Mouse (Mus musculus) myocyte (in vitro differentiated cells): ENCODE results near the gene Zdhhc1. TPM values are rescaled to one million over a fixed set of nuclear protein-coding genes. Genes with fewer than 3 reads are reported as not detected.
A peak's percentile ranks its signal among the peaks of the same experiment; 100 is the strongest.

Source experiments
- H3K27me3 ChIP-seq: one replicate; pipeline ENCODE4 v1.6.1; 2011; ENCODE audit not compliant: control insufficient read depth, insufficient read depth, insufficient read length
- H3K36me3 ChIP-seq: one replicate; pipeline ENCODE4 v1.6.1; 2011; ENCODE audit not compliant: control insufficient read depth, insufficient read depth
- H3K4me2 ChIP-seq: one replicate; pipeline ENCODE4 v1.6.1; 2011; ENCODE audit warnings: low read depth, control low read depth
- H3K4me3 ChIP-seq: one replicate; pipeline ENCODE4 v1.5.1; 2011; ENCODE audit warnings: mild to moderate bottlenecking, control low read depth, moderate library complexity
- H3K79me2 ChIP-seq: one replicate; pipeline ENCODE4 v1.6.1; 2011; ENCODE audit not compliant: control insufficient read depth, insufficient read depth
- H3ac ChIP-seq: one replicate; pipeline ENCODE4 v1.6.1; 2011; ENCODE audit not compliant: control insufficient read depth, insufficient read length
- CEBPB ChIP-seq: IDR thresholded peaks from 2 replicates; pipeline ENCODE4 v1.6.1; 2011; ENCODE audit warnings: mild to moderate bottlenecking, moderate library complexity; ENCODE audit not compliant: poor library complexity, insufficient read depth, severe bottlenecking
- E2F4 ChIP-seq: IDR thresholded peaks from one replicate; pipeline ENCODE4 v1.6.1; 2011; ENCODE audit warnings: mild to moderate bottlenecking, control low read depth, moderate library complexity; ENCODE audit not compliant: insufficient read depth
- MAX ChIP-seq: IDR thresholded peaks from one replicate; pipeline ENCODE4 v1.6.1; 2011; ENCODE audit warnings: low read depth, mild to moderate bottlenecking, control low read depth
- MYOD1 ChIP-seq, 3 experiments: IDR thresholded peaks; one replicate each; pipeline ENCODE4 v1.6.1; 2011; ENCODE audit warnings: control low read depth in 2 of 3, low read depth in 2 of 3, mild to moderate bottlenecking in 2 of 3, moderate library complexity in 1 of 3; ENCODE audit not compliant: insufficient read length in 2 of 3, control insufficient read depth in 1 of 3
- MYOG ChIP-seq, 3 experiments: IDR thresholded peaks; one replicate each; pipeline ENCODE4 v1.6.1; 2011; ENCODE audit warnings: control low read depth in 2 of 3, low read depth in 2 of 3, mild to moderate bottlenecking in 2 of 3; ENCODE audit not compliant: insufficient read length in 2 of 3, control insufficient read depth in 1 of 3, insufficient read depth in 1 of 3
- POLR2A ChIP-seq: IDR thresholded peaks from one replicate; pipeline ENCODE4 v1.6.1; 2011; ENCODE audit warnings: low read depth, mild to moderate bottlenecking, control low read depth, moderate library complexity; ENCODE audit not compliant: insufficient read length
- POLR2AphosphoS2 ChIP-seq: IDR thresholded peaks from one replicate; pipeline ENCODE4 v1.6.1; 2011; ENCODE audit warnings: low read depth, control low read depth; ENCODE audit not compliant: insufficient read length
- REST ChIP-seq: IDR thresholded peaks from one replicate; pipeline ENCODE4 v1.6.1; 2011; ENCODE audit warnings: mild to moderate bottlenecking, control low read depth, moderate library complexity; ENCODE audit not compliant: insufficient read depth, insufficient read length
- SRF ChIP-seq: IDR thresholded peaks from one replicate; pipeline ENCODE4 v1.6.1; 2011; ENCODE audit warnings: low read depth; ENCODE audit not compliant: control insufficient read depth, insufficient read length
- TCF12 ChIP-seq: IDR thresholded peaks from one replicate; pipeline ENCODE4 v1.6.1; 2011; ENCODE audit warnings: mild to moderate bottlenecking, control low read depth; ENCODE audit not compliant: poor library complexity, insufficient read depth, severe bottlenecking
- TCF3 ChIP-seq: IDR thresholded peaks from one replicate; pipeline ENCODE4 v1.6.1; 2011; ENCODE audit warnings: low read depth, control low read depth; ENCODE audit not compliant: insufficient read length
- USF1 ChIP-seq: IDR thresholded peaks from one replicate; pipeline ENCODE4 v1.6.1; 2011; ENCODE audit warnings: low read depth, mild to moderate bottlenecking, control low read depth, moderate library complexity
- polyA plus RNA-seq: library from polyadenylated mRNA; unstranded; fragments of >200 nt; fragmentation: generic; extraction: Trizol; gene quantifications from one replicate; pipeline ENCODE4 v1.2.1, GENCODE M21; 2012; ENCODE audit warnings: missing spikeins

Zdhhc1 gene
- polyA plus RNA-seq: 17.3 TPM

DNA sequence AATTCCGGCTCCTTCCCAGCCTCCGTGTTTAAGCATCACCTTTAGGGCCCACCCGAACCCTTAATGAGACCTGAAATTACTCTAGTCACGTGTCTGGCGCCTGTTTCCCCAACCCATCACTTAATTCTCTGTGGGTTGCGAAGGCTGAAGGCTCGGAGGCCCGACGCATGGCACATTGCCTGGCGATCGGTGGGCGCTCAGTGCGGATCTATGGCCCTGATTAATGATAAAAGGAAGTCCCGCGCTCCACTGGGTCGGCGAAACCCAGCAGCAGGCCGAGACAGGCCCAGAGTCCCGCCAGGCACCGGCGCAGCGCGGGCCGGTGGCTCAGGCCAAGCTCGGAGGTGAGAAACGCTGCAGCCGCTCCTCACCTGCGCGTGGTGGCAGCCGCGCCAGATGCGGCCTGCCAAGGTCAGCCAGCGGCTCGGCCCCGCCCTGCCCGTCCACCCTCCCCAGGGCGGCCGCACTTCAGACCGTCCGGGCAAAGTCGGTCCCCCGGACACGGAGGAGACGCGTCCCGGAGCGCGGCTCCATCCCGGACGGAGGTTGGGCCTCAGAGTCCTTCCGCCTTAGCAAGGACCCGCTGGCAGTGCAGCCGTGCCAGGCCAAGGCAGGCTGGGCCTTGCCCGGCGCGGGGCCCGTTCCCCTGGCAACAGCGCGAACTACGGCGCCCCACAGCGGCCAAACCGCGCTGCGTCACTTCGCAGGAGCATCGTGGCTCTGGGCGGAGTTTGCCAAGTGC is at the start of gene Zdhhc1:
TSS of gene Zdhhc1 (minus strand) at position 464 of the 742 bp plus-strand sequence.
- Histone ChIP-seq H3K79me2 (peaks cover 4% of the 10 kb centered on the region), H3K4me3 (peak within 1 kb of the TSS; percentile 44), H3K36me3 (no peaks in the 10 kb centered on the region), H3ac (peak within 1 kb of the TSS; percentile 44), H3K27me3 (no peaks in the 10 kb centered on the region), H3K4me2 (peak within 1 kb of the TSS; percentile 86)
- TF ChIP-seq REST (no peak), E2F4 (no peak), POLR2A (peak; percentile 69), POLR2AphosphoS2 (peak; percentile 60), USF1 (peak; percentile 56), TCF3 (no peak), MAX (no peak), MYOD1 (IDR thresholded peaks at IDR 0.05; ENCODE audit: control insufficient read depth in 1 of 3, insufficient read length in 2 of 3, low read depth in 2 of 3) (peak in 1 of 3 experiments; percentile 29), CEBPB (no peak), SRF (no peak), MYOG (IDR thresholded peaks at IDR 0.05; ENCODE audit: control insufficient read depth in 1 of 3, insufficient read depth in 1 of 3, insufficient read length in 2 of 3, low read depth in 2 of 3) (peak in 1 of 3 experiments; percentile 34), TCF12 (no peak)

DNA sequence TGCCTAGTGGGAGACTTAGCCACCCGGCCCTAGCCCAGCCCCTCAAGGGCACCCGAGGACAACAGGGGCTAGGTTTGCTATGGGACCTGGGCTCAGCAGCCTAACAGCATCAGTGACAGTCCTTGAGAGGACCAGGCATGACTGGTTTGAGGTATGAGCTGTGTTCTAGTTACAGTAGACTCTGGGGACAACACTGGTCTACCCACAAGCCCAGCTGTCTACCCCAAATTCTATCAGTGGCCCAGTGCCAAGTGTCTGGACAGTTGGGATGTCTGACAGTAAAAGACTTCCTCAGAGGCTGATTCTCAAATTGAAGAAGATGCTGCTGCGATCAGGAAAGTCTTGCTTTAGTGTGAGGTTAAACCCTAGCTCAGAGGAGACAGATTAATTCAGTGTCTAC is 48.5 kb upstream of the Zdhhc1 start:
- Histone ChIP-seq H3K79me2 (peaks cover 7% of the 10 kb centered on the region), H3K4me2 (peak overlapping the region; percentile 47), H3K36me3 (peaks cover 4% of the 10 kb centered on the region), H3K27me3 (no peaks in the 10 kb centered on the region), H3ac (no peak overlapping the region), H3K4me3 (no peak overlapping the region)
- TF ChIP-seq MYOG (IDR thresholded peaks at IDR 0.05; ENCODE audit: control insufficient read depth in 1 of 3, insufficient read depth in 1 of 3, insufficient read length in 2 of 3, low read depth in 2 of 3): peak in 1 of 3 experiments; percentile 65
- no peak for TF ChIP-seq E2F4
- peak in 2 of 3 experiments; percentile 59 to 65 for TF ChIP-seq MYOD1 (IDR thresholded peaks at IDR 0.05; ENCODE audit: control insufficient read depth in 1 of 3, insufficient read length in 2 of 3, low read depth in 2 of 3)
- no peak for TF ChIP-seq TCF12

DNA sequence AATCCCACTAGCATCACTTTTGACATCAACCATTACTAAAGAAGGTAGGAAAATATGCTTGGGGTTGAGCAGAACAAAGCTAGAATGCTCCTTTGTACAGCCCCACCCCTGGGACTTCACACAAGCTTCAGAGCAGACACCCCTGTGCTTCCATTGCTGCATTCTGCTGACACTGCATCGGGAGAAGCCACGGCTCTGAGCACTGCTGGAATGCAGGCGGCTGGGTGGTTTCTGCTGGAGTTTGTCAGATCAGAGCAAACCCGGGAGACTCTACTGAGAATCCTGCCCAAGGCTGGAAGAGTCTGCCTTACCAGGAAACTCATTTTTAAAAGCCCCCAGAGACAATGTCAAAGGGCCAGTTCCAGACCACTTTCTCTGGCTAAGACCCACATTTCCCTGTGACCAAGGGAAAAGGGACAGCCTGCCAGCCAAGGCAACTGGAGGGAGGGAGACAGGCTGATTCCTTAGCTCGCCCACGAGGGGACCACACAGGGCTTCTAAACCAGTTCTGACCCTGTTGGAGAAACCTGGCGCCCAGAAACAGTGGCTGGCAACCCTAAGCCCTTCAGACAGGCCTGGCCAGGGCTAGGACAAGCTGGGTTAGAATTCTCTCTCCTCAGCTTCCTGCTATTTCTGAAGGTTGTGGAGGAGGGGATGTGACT is 48.0 kb upstream of the Zdhhc1 start:
- Histone ChIP-seq H3K79me2 (peaks cover 7% of the 10 kb centered on the region), H3K27me3 (no peaks in the 10 kb centered on the region), H3K36me3 (peaks cover 4% of the 10 kb centered on the region), H3K4me2 (peak overlapping the region; percentile 47), H3K4me3 (no peak overlapping the region), H3ac (no peak overlapping the region)
- no peak for TF ChIP-seq TCF12
- TF ChIP-seq CEBPB: no peak
- no peak for TF ChIP-seq MYOD1 (IDR thresholded peaks at IDR 0.05; ENCODE audit: control insufficient read depth in 1 of 3, insufficient read length in 2 of 3, low read depth in 2 of 3)
- no peak for TF ChIP-seq POLR2AphosphoS2
- TF ChIP-seq MAX: no peak
- TF ChIP-seq USF1: no peak
- no peak for TF ChIP-seq SRF
- no peak for TF ChIP-seq TCF3
- no peak for TF ChIP-seq POLR2A
- no peak for TF ChIP-seq REST
- TF ChIP-seq E2F4: no peak
- no peak for TF ChIP-seq MYOG (IDR thresholded peaks at IDR 0.05; ENCODE audit: control insufficient read depth in 1 of 3, insufficient read depth in 1 of 3, insufficient read length in 2 of 3, low read depth in 2 of 3)

DNA sequence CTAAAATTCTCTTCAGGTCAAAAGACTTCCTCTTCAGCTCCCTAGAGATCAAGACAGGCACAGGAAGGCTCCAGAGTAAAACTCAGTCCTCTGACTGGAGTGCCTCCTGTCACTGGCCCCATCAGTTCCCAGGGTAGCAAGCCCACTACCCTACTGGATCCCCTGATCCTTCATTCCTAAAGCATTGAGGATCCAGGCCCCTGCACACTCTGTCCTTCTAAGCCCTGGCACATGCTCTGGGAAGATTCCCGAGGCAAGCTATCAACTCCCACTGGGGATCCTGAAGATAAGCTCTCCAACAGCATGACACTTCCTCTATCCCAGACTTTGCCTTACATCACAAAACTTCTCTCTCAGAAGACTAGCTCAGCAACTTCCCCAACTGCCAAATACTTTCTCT is 47.0 kb upstream of the Zdhhc1 start:
- Histone ChIP-seq H3K27me3 (no peaks in the 10 kb centered on the region), H3K79me2 (peaks cover 7% of the 10 kb centered on the region), H3K4me3 (no peak overlapping the region), H3K4me2 (no peak overlapping the region), H3K36me3 (peaks cover 5% of the 10 kb centered on the region), H3ac (no peak overlapping the region)
- no peak for TF ChIP-seq REST
- TF ChIP-seq POLR2AphosphoS2: no peak
- TF ChIP-seq E2F4: no peak

GRCm38 (mm10) chr8:105542808-105543207 is 46.1 kb upstream of the Zdhhc1 start:
- H3K79me2 ChIP-seq: peaks cover 7% of the 10 kb centered on the region

More at GRCm38 (mm10) chr8:105542808-105543207, 46.1 kb upstream of the Zdhhc1 start:
- H3ac ChIP-seq: no peak overlapping the region
- TF ChIP-seq POLR2A: no peak
- TF ChIP-seq SRF: no peak
- no peak for TF ChIP-seq CEBPB
- TF ChIP-seq MAX: no peak
- no peak for TF ChIP-seq MYOG (IDR thresholded peaks at IDR 0.05; ENCODE audit: control insufficient read depth in 1 of 3, insufficient read depth in 1 of 3, insufficient read length in 2 of 3, low read depth in 2 of 3)
- no peak for TF ChIP-seq E2F4
- TF ChIP-seq TCF12: no peak
- no peak for TF ChIP-seq REST
- no peak for TF ChIP-seq USF1
- no peak for TF ChIP-seq MYOD1 (IDR thresholded peaks at IDR 0.05; ENCODE audit: control insufficient read depth in 1 of 3, insufficient read length in 2 of 3, low read depth in 2 of 3)
- TF ChIP-seq POLR2AphosphoS2: no peak
- no peak overlapping the region for H3K4me3 ChIP-seq
- no peak overlapping the region for H3K4me2 ChIP-seq
- no peaks in the 10 kb centered on the region for H3K27me3 ChIP-seq
- H3K36me3 ChIP-seq: peaks cover 9% of the 10 kb centered on the region
